Mouse (Mus musculus) embryonic facial prominence, embryonic 10.5 days (tissue): ENCODE data around the gene Ino80. TPM values are rescaled to one million over a fixed set of nuclear protein-coding genes. Genes with fewer than 3 reads are reported as not detected.

Experiments used
- DNase-seq: peaks from one replicate; pipeline ENCODE4 v3.0.0-alpha.2; 2017; ENCODE audit warnings: low spot score
- H3K27ac ChIP-seq: fragments of 300-500 bp; sonication (generic); replicated peaks from 2 replicates; pipeline ENCODE4 v1.5.1; 2016; ENCODE audit warnings: mild to moderate bottlenecking
- H3K27me3 ChIP-seq: fragments of 300-500 bp; sonication (generic); replicated peaks from 2 replicates; pipeline ENCODE4 v1.6.1; 2016; ENCODE audit warnings: low read depth, mild to moderate bottlenecking; ENCODE audit not compliant: poor library complexity, severe bottlenecking
- H3K36me3 ChIP-seq: fragments of 300-500 bp; sonication (generic); replicated peaks from 2 replicates; pipeline ENCODE4 v1.6.1; 2016; ENCODE audit warnings: mild to moderate bottlenecking, moderate library complexity
- H3K4me1 ChIP-seq: fragments of 300-500 bp; sonication (generic); 2 replicates; pipeline ENCODE4 v1.6.1; 2016
- H3K4me3 ChIP-seq: fragments of 300-500 bp; sonication (generic); 2 replicates; pipeline ENCODE4 v1.5.1; 2016; ENCODE audit warnings: mild to moderate bottlenecking, moderate library complexity
- H3K9me3 ChIP-seq: fragments of 300-500 bp; sonication (generic); 2 replicates; pipeline ENCODE4 v1.6.1; 2016; ENCODE audit warnings: mild to moderate bottlenecking
- WGBS: fragments of 180-500 bp; shearing (Covaris S2); methylation state at CpG from one replicate; pipeline ENCODE4 v1.1.7; 2016; 5-methylcytosine and 5-hydroxymethylcytosine counted together
- polyA plus RNA-seq: library from polyadenylated mRNA; unstranded; fragments of >200 nt; fragmentation: Nextera tagmentation; extraction: Ambion mirVana; gene quantifications from 2 replicates; pipeline ENCODE4 v1.2.1, GENCODE M21; 2016

Ino80 gene
- polyA plus RNA-seq, 1 experiment from 2014 or later = 4.3 TPM

DNA sequence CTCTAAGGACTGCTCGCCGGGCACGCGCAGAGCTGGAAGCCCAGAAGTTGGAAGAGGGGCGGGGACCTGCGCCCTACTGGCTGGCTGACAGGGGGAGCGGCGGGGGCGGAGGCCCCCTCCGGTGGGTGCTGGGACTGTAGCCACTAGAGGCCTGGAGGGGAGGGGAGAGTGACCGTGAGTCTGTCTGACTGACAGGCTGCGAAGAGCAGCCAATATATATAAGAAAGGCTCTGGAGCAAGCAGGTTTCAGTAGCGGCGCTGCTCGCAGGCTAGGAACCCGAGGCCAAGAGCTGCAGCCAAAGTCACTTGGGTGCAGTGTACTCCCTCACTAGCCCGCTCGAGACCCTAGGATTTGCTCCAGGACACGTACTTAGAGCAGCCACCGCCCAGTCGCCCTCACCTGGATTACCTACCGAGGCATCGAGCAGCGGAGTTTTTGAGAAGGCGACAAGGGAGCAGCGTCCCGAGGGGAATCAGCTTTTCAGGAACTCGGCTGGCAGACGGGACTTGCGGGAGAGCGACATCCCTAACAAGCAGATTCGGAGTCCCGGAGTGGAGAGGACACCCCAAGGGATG is 151.8 kb downstream of the Ino80 start, which contains the start of gene Dll4:
Gene Dll4, plus strand, starts transcription at position 217 of the 576 bp plus-strand sequence.
- Histone ChIP-seq H3K36me3 (no peaks in the 10 kb centered on the region), H3K27ac (0 out of 2 replicates have a peak within 1 kb of the TSS, but pooled peaks have one; percentile 41), H3K4me1 (peaks cover 61% of the 10 kb centered on the region), H3K4me3 (peak within 1 kb of the TSS; percentile 61), H3K27me3 (peaks cover 100% of the 10 kb centered on the region), H3K9me3 (no peaks in the 10 kb centered on the region)
- DNase-seq = peak; percentile 69
- under 1% methylated on average over 33 of the region's 33 CpGs for WGBS

DNA sequence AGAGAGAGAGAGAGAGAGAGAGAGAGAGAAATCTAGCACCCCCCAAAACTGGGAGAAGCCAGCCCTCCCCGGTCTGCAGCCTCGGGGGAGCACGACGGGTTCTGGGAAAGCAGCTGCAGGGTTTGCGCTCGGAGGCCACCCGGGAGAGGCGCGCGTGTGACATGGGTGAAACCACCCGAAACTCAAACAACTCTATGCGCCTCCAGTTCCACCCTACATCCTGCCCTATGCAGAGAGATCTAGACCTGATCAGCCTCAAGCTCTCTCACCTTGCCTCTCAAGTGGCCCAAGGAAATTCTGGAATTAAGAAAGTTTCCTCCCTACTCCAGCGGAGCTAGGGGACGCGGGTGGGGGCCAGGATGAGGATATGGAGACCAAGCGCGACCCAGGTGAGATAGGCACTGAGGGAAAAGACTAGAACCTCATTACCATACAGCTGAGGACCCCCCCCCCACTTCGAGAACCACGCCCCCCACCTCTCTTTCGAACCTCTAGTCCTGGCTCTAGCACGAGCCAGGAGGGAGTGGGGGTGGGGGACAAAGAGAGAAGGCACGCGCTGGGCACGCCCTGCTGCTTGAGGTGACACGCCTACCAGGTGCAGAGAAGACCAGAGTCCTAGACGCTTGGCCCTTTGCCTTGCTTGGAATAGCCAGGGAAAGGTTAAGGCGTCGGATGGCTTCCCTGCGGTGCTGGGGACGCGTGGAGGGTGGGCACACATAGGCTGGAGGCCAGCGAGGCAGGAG is 152.7 kb downstream of the Ino80 start:
- Histone ChIP-seq H3K4me1 (peaks cover 61% of the 10 kb centered on the region), H3K27ac (no peak overlapping the region; the same call in 1 of the 2 replicates), H3K9me3 (no peaks in the 10 kb centered on the region), H3K4me3 (peak overlapping the region; percentile 61), H3K36me3 (no peaks in the 10 kb centered on the region), H3K27me3 (peaks cover 100% of the 10 kb centered on the region)
- 2% methylated on average over 32 of the region's 32 CpGs for WGBS
- no peak for DNase-seq

GRCm38 (mm10) chr2:119323866-119324575 is 153.5 kb downstream of the Ino80 start:
- peak; percentile 46 for DNase-seq
- Histone ChIP-seq H3K27me3 (peaks cover 100% of the 10 kb centered on the region), H3K4me1 (peaks cover 61% of the 10 kb centered on the region), H3K4me3 (peak overlapping the region; percentile 61), H3K27ac (no peak overlapping the region; the same call in 1 of the 2 replicates), H3K36me3 (no peaks in the 10 kb centered on the region), H3K9me3 (no peaks in the 10 kb centered on the region)
- 2% methylated on average over 32 of the region's 32 CpGs for WGBS

Other genes with a start within 250 kb of the Ino80 start
- gene Ppp1r14d, start 247.8 kb downstream of the Ino80 start, polyA plus RNA-seq = 0.20 TPM in 2 replicates
- gene Spint1, start 240.3 kb downstream of the Ino80 start, polyA plus RNA-seq = 11.1 and 11.4 TPM in 2 replicates
- gene Rhov, start 206.4 kb downstream of the Ino80 start, polyA plus RNA-seq = 0.74 and 2.5 TPM in 2 replicates
- gene Vps18, start 188.9 kb downstream of the Ino80 start, polyA plus RNA-seq = 23.1 and 25.1 TPM in 2 replicates
- gene Dll4, start 151.9 kb downstream of the Ino80 start, polyA plus RNA-seq = 4.4 and 4.6 TPM in 2 replicates
- gene Chac1, start 126.5 kb downstream of the Ino80 start, polyA plus RNA-seq = 0.90 and 1.1 TPM in 2 replicates
- 0.65 and 0.68 TPM in 2 replicates for gene Exd1, start 69.9 kb upstream of the Ino80 start, polyA plus RNA-seq
- 53.3 and 53.6 TPM in 2 replicates for gene Chp1, start 70.0 kb upstream of the Ino80 start, polyA plus RNA-seq
- 74.6 and 76.1 TPM in 2 replicates for gene Nusap1, start 140.6 kb upstream of the Ino80 start, polyA plus RNA-seq
- 40.9 and 42.5 TPM in 2 replicates for gene Oip5, start 140.8 kb upstream of the Ino80 start, polyA plus RNA-seq
- 49.7 and 49.8 TPM in 2 replicates for gene Ndufaf1, start 185.1 kb upstream of the Ino80 start, polyA plus RNA-seq
- gene Rtf1, start 197.4 kb upstream of the Ino80 start, polyA plus RNA-seq = 61.1 and 63.7 TPM in 2 replicates